Mouse (Mus musculus): ENCODE data around the gene D8Ertd738e.

- TF ChIP-seq CTCF (IDR thresholded peaks at IDR 0.05; ENCODE audit: borderline replicate concordance, control insufficient read depth, extremely low read depth, insufficient read depth, low read length, poor library complexity) (no peak), POLR2A (IDR thresholded peaks at IDR 0.05; ENCODE audit: control insufficient read depth, extremely low read depth, insufficient read depth, low read length, poor library complexity) (no peak)
These were observed 40.8 kb downstream of the D8Ertd738e start for GRCm38 (mm10) chr8:84208381-84209380.
